Mouse (Mus musculus): ENCODE data around the gene Kremen1. TPM values are rescaled to one million over a fixed set of nuclear protein-coding genes. Genes with fewer than 3 reads are reported as not detected.
A peak's percentile ranks its signal among the peaks of the same experiment; 100 is the strongest.

Gene Kremen1
- polyA plus RNA-seq, 1 experiment from 2014 or later = 12.1 TPM

DNA sequence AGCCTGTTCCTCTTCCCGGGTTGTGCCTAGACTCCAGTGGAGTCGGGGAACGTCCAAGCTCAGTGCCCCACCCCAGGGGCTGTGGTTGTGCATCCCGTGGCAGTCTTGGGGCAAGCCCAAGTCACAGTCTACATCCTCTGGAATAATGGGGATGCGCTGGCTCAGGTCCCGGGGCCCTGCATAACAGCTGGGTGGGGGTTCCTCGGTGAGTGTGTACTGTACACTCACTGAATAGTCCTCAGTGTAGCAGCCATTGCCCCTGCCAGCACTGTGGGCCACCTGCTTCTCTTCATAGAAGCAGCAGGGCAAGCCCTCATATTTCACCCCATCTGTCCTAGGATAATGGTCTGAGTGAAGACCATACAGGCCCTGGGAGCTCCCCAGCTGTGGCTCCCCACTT is 19.6 kb upstream of the Kremen1 start:
- Histone ChIP-seq H3K36me3 (peaks cover 68% of the 10 kb centered on the region), H3K27me3 (ENCODE audit: insufficient read depth, poor library complexity, severe bottlenecking) (no peaks in the 10 kb centered on the region), H3K9me3 (no peaks in the 10 kb centered on the region), H3K4me1 (replicated peaks) (0 out of 2 replicates have a peak, but pooled peaks cover 11% of the 10 kb centered on the region), H3K27ac (no peak overlapping the region), H3K4me3 (no peak overlapping the region)
- DNase-seq (ENCODE audit: low spot score) = no peak
- WGBS = 90% methylated on average over 7 of the region's 7 CpGs

DNA sequence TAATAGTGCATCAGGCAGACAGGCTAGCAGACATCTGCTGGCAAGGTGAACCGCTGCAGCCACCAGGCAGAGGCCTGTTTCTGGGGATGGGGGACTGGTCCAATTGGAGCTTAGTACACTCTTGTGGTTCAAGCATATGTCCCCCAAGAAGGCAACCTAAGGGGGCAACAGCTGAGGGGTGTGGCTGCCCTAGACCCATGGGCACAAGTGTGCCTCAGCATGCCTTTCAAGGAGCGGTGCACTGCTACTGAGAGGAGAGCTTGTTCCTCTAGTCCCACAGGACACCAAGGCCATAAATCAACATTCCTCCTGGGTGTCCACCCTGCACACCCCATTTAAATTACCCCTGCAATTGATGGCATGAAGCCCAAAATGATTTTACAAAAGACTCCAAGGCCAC is 17.1 kb upstream of the Kremen1 start:
- H3K9me3 ChIP-seq = no peaks in the 10 kb centered on the region
- H3K36me3 ChIP-seq = peaks cover 44% of the 10 kb centered on the region
- no peak overlapping the region for H3K27ac ChIP-seq
- 0 out of 2 replicates have a peak, but pooled peaks cover 11% of the 10 kb centered on the region for H3K4me1 ChIP-seq (replicated peaks)
- H3K27me3 ChIP-seq (ENCODE audit: insufficient read depth, poor library complexity, severe bottlenecking) = no peaks in the 10 kb centered on the region
- DNase-seq (ENCODE audit: low spot score) = no peak
- H3K4me3 ChIP-seq = no peak overlapping the region
- 89% methylated on average over 2 of the region's 2 CpGs for WGBS

DNA sequence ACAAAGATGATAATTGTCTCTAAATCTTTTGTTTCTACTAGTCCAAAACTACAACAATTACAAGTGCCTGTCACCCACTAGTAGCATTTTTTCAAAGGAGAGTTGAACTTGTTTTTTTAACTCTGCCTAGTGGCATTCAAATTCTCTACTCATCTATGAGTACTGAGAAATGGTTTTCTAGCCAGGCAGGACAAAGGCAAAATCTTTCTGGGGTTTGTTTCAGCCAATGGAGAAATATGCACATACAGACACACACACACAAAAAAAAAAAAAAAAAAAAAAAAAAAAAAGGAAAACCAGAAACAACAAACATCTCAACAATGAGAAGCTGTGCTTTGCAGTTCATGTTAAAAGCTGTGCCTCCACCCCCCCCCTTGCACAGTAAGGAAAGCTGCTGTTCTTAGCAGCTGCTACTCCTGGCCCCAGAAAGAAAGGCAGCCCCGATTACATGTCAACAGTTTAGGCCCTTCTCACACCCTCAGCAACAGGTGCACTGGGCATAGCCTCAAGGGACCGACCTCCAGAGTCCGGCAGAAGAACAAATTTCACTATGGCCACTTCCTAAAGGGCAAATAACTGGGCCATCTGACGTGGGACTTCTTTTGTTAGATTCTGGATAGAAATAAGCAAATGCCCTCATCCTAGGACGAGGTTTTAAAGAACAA is 16.1 kb upstream of the Kremen1 start:
- Histone ChIP-seq H3K36me3 (peaks cover 33% of the 10 kb centered on the region), H3K4me3 (no peak overlapping the region), H3K4me1 (replicated peaks) (peaks cover 15% of the 10 kb centered on the region), H3K27me3 (ENCODE audit: insufficient read depth, poor library complexity, severe bottlenecking) (no peaks in the 10 kb centered on the region), H3K27ac (no peak overlapping the region), H3K9me3 (no peaks in the 10 kb centered on the region)
- WGBS = 70% methylated on average over 5 of the region's 5 CpGs
- DNase-seq (ENCODE audit: low spot score) = no peak

DNA sequence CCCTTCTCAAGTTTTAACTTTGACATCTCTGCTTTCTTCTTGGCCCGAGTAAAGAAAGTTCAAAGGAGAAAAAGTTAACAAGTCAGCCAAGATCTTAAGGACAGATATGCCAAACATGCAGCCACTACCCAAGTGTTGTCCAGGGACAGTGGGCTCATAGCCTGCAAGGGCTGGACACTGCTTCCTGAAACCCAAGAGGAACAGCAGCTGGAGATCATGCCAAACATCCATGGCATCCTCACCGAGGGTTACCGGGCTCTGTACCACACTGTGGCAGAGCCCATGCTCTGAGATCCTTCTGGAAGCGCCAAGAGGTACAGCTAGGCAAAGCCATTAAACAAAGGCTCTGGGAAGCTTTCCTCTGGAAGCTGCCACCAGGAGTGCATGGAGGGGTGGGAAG is 13.9 kb upstream of the Kremen1 start:
- Histone ChIP-seq H3K36me3 (peaks cover 11% of the 10 kb centered on the region), H3K4me3 (no peak overlapping the region), H3K27me3 (ENCODE audit: insufficient read depth, poor library complexity, severe bottlenecking) (no peaks in the 10 kb centered on the region), H3K27ac (no peak overlapping the region), H3K9me3 (no peaks in the 10 kb centered on the region), H3K4me1 (replicated peaks) (peaks cover 23% of the 10 kb centered on the region)
- WGBS = 86% methylated on average over 4 of the region's 4 CpGs
- no peak for DNase-seq (ENCODE audit: low spot score)

- DNase-seq (ENCODE audit: low spot score) = no peak
- H3K27ac ChIP-seq = peak overlapping the region; percentile 59; the same call in 1 of the 2 replicates
- no peaks in the 10 kb centered on the region for H3K9me3 ChIP-seq
- peaks cover 21% of the 10 kb centered on the region for H3K4me1 ChIP-seq (replicated peaks)
- no peak overlapping the region for H3K4me3 ChIP-seq
- no peaks in the 10 kb centered on the region; the same call in 1 of the 2 replicates for H3K36me3 ChIP-seq
- no peaks in the 10 kb centered on the region for H3K27me3 ChIP-seq (ENCODE audit: insufficient read depth, poor library complexity, severe bottlenecking)
- 83% methylated on average over 9 of the region's 9 CpGs for WGBS
Measured at GRCm38 (mm10) chr11:5272536-5273234, 11.3 kb upstream of the Kremen1 start.

DNA sequence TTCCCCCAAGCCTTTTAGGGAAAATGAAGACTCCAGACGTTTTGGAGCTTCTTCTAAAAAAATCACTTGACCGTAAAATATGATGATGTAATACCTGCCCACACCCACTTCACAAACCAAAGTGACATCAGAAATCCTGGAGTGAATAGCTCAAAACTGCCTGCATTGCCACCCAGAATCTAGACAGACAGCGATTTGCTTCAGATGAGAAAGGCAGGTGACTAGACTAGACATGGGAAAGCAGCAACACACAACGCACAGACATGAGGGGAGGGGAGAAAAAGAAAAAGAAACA is 10.7 kb upstream of the Kremen1 start:
- Histone ChIP-seq H3K4me3 (no peak overlapping the region), H3K9me3 (no peaks in the 10 kb centered on the region), H3K27me3 (ENCODE audit: insufficient read depth, poor library complexity, severe bottlenecking) (no peaks in the 10 kb centered on the region), H3K36me3 (no peaks in the 10 kb centered on the region; the same call in 1 of the 2 replicates), H3K4me1 (replicated peaks) (peaks cover 21% of the 10 kb centered on the region), H3K27ac (peak overlapping the region; percentile 2; the same call in 1 of the 2 replicates)
- no peak for DNase-seq (ENCODE audit: low spot score)
- 75% methylated on average over 4 of the region's 4 CpGs for WGBS

DNA sequence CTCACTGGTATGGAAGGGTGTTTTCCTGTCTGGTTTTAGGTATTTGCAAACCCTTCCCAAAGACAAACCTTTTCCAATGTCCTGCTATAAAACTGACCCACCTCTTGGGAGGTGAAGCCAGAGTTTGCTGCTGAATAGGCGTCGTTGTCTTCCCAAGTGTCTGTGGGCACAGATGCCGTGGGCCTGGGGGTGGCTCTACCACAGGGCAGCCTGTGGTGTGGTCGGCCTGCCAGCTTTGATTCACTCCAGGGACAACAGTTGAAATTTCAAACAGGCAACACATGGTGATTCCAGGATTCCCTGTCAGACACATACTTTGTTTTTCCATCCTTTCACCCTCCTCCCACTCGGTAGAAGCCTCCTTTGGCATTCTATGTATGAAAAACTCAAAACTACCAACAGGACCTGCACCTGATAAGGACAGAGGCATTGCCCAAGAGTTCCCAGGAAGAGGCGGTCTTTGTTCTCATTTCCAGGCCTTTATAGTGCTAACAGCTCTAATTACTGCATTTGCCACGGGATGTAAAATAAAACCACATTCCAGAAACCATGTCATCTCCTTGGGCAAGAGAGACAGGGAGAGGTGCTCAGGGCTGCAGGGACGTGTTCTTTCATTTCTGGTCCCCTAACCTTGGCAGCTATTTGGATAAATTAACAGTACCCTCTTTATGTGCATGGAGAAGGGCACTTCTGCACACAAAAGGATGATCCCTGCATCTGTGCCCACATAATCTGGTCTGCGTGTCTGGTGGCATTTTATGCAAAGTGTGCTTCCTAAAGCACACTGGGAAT is 10.1 kb upstream of the Kremen1 start:
- no peak for DNase-seq (ENCODE audit: low spot score)
- Histone ChIP-seq H3K27ac (peak overlapping the region; percentile 2; the same call in 1 of the 2 replicates), H3K4me3 (no peak overlapping the region), H3K27me3 (ENCODE audit: insufficient read depth, poor library complexity, severe bottlenecking) (no peaks in the 10 kb centered on the region), H3K4me1 (replicated peaks) (peaks cover 21% of the 10 kb centered on the region), H3K36me3 (no peaks in the 10 kb centered on the region; the same call in 1 of the 2 replicates), H3K9me3 (no peaks in the 10 kb centered on the region)
- WGBS = 71% methylated on average over 9 of the region's 9 CpGs

- Histone ChIP-seq H3K4me3 (no peak overlapping the region), H3K4me1 (replicated peaks) (peaks cover 21% of the 10 kb centered on the region), H3K9me3 (no peaks in the 10 kb centered on the region), H3K27ac (no peak overlapping the region), H3K27me3 (ENCODE audit: insufficient read depth, poor library complexity, severe bottlenecking) (no peaks in the 10 kb centered on the region), H3K36me3 (no peaks in the 10 kb centered on the region)
- DNase-seq (ENCODE audit: low spot score) = no peak
- WGBS = 85% methylated on average over 8 of the region's 8 CpGs
Measured at GRCm38 (mm10) chr11:5269846-5270461, 8.6 kb upstream of the Kremen1 start.

- Histone ChIP-seq H3K36me3 (no peaks in the 10 kb centered on the region), H3K4me3 (no peak overlapping the region), H3K27me3 (ENCODE audit: insufficient read depth, poor library complexity, severe bottlenecking) (peaks cover 19% of the 10 kb centered on the region), H3K4me1 (replicated peaks) (peaks cover 14% of the 10 kb centered on the region), H3K27ac (no peak overlapping the region), H3K9me3 (no peaks in the 10 kb centered on the region)
- WGBS = 85% methylated on average over 8 of the region's 8 CpGs
- DNase-seq (ENCODE audit: low spot score) = no peak
Measured at GRCm38 (mm10) chr11:5265764-5266163, 4.4 kb upstream of the Kremen1 start.

- DNase-seq (ENCODE audit: low spot score) = no peak
- no peaks in the 10 kb centered on the region for H3K9me3 ChIP-seq
- H3K36me3 ChIP-seq = no peaks in the 10 kb centered on the region
- 54% methylated on average over 26 of the region's 26 CpGs for WGBS
- H3K4me1 ChIP-seq (replicated peaks) = peaks cover 23% of the 10 kb centered on the region
- no peak overlapping the region for H3K27ac ChIP-seq
- H3K27me3 ChIP-seq (ENCODE audit: insufficient read depth, poor library complexity, severe bottlenecking) = peaks cover 22% of the 10 kb centered on the region
- H3K4me3 ChIP-seq = no peak overlapping the region
Measured at GRCm38 (mm10) chr11:5263078-5263730, 1.8 kb upstream of the Kremen1 start.

DNA sequence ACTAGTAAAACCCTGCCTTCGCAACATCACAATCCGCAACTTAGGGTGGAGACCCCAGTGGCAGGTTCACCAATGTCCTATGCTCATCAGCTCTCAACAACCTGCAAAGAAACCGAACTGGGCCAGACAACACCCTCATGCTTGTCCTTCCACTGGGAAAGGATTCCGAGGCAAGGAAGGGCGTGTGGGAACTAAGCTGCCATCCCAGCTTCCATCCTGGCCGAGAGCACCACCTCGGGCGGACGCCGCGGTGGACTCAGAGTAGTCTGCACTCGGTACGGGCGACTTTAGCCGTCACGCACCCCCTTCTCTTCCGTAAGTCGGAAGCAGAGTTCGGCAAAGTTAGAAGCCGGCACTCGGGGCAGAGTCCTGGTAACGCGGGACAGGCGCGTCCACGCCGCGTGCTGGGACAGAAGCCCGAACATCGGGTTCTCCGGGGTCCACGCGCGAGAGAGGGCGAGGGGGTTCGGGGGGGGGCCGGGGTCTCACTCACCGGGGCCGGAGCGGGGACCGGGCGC is 357 bp downstream of the Kremen1 start:
- Histone ChIP-seq H3K4me1 (replicated peaks) (peaks cover 33% of the 10 kb centered on the region), H3K36me3 (no peaks in the 10 kb centered on the region), H3K9me3 (no peaks in the 10 kb centered on the region), H3K27ac (peak overlapping the region; percentile 93), H3K27me3 (ENCODE audit: insufficient read depth, poor library complexity, severe bottlenecking) (peaks cover 22% of the 10 kb centered on the region), H3K4me3 (peak overlapping the region; percentile 95)
- peak; percentile 66 for DNase-seq (ENCODE audit: low spot score)
- 1% methylated on average over 42 of the region's 42 CpGs for WGBS

GRCm38 (mm10) chr11:5259944-5260598 is 1.3 kb downstream of the Kremen1 start:
- Histone ChIP-seq H3K9me3 (no peaks in the 10 kb centered on the region), H3K36me3 (no peaks in the 10 kb centered on the region)
- 69% methylated on average over 10 of the region's 10 CpGs for WGBS

More at GRCm38 (mm10) chr11:5259944-5260598, 1.3 kb downstream of the Kremen1 start:
- Histone ChIP-seq H3K27ac (no peak overlapping the region), H3K27me3 (ENCODE audit: insufficient read depth, poor library complexity, severe bottlenecking) (peaks cover 22% of the 10 kb centered on the region), H3K4me3 (peak overlapping the region; percentile 95), H3K4me1 (replicated peaks) (peaks cover 40% of the 10 kb centered on the region)
- no peak for DNase-seq (ENCODE audit: low spot score)

Data from hindbrain, embryonic 10.5 days (tissue).